Mouse (Mus musculus) stomach, postnatal 0 days (tissue): ENCODE results near the gene Eid3.

Experiments used
- CTCF ChIP-seq: IDR thresholded peaks from 2 replicates; pipeline ENCODE4 v1.5.1; 2016; ENCODE audit warnings: antibody characterized with exemption, low read depth, mild to moderate bottlenecking, moderate library complexity
- EP300 ChIP-seq: optimal IDR thresholded peaks from 2 replicates; pipeline ENCODE3; 2016; ENCODE audit warnings: antibody characterized with exemption

GRCm38 (mm10) chr10:82823779-82824177 lies 42.6 kb upstream of the Eid3 start:
- TF ChIP-seq EP300 = no peak
- TF ChIP-seq CTCF = no peak
